1 mouse cellular context compared by ENCODE assay signal in genomic region chr15:98662567-98663545, GRCm38 (mm10).
TF ChIP-seq lines count a peak whose summit lies in the region.

TSS of gene Ddx23 (minus strand) at chr15:98662894.

TF ChIP-seq in CH12.LX, 34 proteins besides CTCF, POLR2A, EP300 and RAD21 (continued from another document):
- peak; percentile 43 for TF ChIP-seq IRF4 (IDR thresholded peaks at IDR 0.05; ENCODE audit: low read depth, low read length)
- peak; percentile 91 for TF ChIP-seq UBTF (IDR thresholded peaks at IDR 0.05; ENCODE audit: low read depth, low read length)
- TF ChIP-seq ELF1 (IDR thresholded peaks at IDR 0.05; ENCODE audit: low read depth, low read length), result peak; percentile 80
- no peak for TF ChIP-seq MAFK (IDR thresholded peaks at IDR 0.05; ENCODE audit: insufficient replicate concordance, low read length)
- peak; percentile 92 for TF ChIP-seq CHD1 (IDR thresholded peaks at IDR 0.05; ENCODE audit: low read depth, low read length)
- no peak for TF ChIP-seq RCOR1 (conservative IDR thresholded peaks at IDR 0.05; ENCODE audit: low read depth, low read length)
- no peak for TF ChIP-seq E2F4 (IDR thresholded peaks at IDR 0.05; ENCODE audit: insufficient replicate concordance, low read depth, low read length)
- no peak for TF ChIP-seq PAX5 (IDR thresholded peaks at IDR 0.05; ENCODE audit: low read length)
- peak; percentile 65 for TF ChIP-seq NRF1 (IDR thresholded peaks at IDR 0.05; ENCODE audit: low read depth, low read length)
- no peak for TF ChIP-seq USF2 (conservative IDR thresholded peaks at IDR 0.05; ENCODE audit: low read depth, low read length)
TF ChIP-seq in CH12.LX: peak in this region for 20.
